Mouse (Mus musculus): ENCODE measurements around the gene Cmklr1.

DNA sequence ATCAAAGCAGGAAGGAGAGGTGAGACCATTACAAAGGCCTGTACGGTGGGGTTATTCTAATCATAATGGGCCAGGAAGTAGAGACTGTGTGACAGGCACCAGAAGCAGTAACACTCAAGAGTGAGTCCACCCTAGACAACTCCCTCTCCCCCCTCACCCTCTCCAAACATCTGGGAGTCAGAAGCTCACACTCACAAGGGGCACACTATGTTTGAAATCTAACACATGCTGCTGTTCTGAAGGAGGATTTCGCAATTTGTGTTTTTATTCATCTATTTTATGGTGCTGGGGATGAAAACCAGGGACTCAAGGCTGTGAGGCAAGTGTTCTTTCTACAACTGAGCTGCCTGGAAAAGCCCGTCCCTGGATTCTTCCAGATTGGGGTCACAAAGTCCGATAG, 45.5 kb downstream of the Cmklr1 start:
- TF ChIP-seq POLR2A (IDR thresholded peaks at IDR 0.05; ENCODE audit: control insufficient read depth, extremely low read depth, insufficient read depth, low read length, poor library complexity) (no peak), CTCF (IDR thresholded peaks at IDR 0.05; ENCODE audit: borderline replicate concordance, control insufficient read depth, extremely low read depth, insufficient read depth, low read length, poor library complexity) (no peak)
